Mouse (Mus musculus): Measurements from ENCODE around the gene Eif2b2.

DNA sequence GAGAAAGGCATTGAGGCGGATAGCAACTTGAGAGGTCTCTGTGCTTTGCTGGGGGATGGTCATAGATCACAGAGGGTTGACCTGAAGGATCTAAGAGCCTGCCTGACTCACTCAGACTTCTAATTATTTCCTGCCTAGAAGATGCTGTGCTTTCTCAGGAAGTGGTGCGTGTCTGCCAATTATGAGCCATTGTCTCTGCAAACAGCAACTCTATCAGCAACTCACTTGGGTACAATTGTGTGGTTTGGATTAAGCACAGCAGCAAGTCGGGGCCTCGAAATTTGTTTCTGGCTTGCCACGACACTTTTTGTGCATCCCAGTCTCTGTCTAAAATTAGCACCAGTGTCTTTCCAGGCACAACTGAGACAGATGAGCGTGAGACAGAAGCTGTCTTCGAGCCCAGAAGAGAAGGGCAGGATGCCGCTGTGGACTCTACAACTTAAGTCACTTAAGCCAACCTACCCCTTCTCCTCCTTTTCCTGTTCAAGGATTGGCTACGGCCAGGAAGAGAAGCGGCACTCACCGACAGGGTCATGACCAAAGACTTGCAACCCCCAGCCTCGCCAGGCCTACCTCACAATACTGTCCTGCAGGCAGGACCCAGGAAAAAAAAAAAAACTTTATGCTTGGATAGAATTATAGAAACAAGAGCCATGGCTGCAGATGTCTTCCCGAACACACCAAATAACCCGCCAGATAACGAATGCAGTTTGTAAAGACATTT, 8.8 kb downstream of the Eif2b2 start:
- TF ChIP-seq EP300 (IDR thresholded peaks at IDR 0.05) (no peak), CTCF (IDR thresholded peaks at IDR 0.05) (no peak)

All from lung, postnatal 0 days (tissue).